Mouse (Mus musculus) CD8-positive naive resting alpha-beta T cell, adult 2 months (primary cell): Measurements from ENCODE around the gene Zfp819.
"Not testable (repeated sequence)": the region's sequence is repeated elsewhere in the genome, so short reads cannot be mapped to it uniquely, and the experiment has no call there.

Experiments used
- DNase-seq, 2 experiments: peaks; one replicate each; pipeline ENCODE4 v3.0.0; 2022; ENCODE audit warnings: low read depth in 2 of 2, low spot score in 2 of 2

The Zfp819 gene

GRCm38 (mm10) chr7:43642587-43642986 is 35.6 kb downstream of the Zfp819 start:
- DNase-seq, result no peak

- DNase-seq, result no peak
Observed at GRCm38 (mm10) chr7:43643046-43643652, 36.2 kb downstream of the Zfp819 start.

GRCm38 (mm10) chr7:43652683-43653082 is 45.7 kb downstream of the Zfp819 start:
- DNase-seq, result no peak

GRCm38 (mm10) chr7:43654519-43654918 is 47.5 kb downstream of the Zfp819 start:
- DNase-seq, result no peak

DNA sequence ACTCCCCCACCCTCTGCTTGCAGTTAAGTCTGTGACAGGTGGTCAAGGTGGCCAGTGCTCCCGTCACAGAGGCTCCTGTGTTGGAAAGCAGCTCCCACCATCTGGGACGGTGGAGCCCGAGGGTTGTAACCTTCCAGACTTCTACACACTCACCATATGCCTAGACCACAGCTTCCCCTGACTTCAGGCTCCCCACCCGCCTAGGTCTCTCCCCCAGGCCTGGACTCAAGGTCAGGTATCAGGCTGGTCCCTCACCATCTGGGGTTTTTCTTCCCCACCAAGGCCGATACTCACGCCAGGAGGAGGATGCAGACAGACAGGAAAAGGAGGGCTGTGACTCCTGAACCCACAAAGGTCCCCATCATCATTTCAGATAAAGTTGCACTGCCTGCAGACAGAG is 49.3 kb downstream of the Zfp819 start:
- DNase-seq, result no peak

GRCm38 (mm10) chr7:43660002-43660401 is 53.0 kb downstream of the Zfp819 start, which contains the start of gene Siglece:
Siglece (minus strand) TSS chr7:43660161.
- no peak for DNase-seq

GRCm38 (mm10) chr7:43662804-43663203 is 55.8 kb downstream of the Zfp819 start:
- DNase-seq, result no peak

- DNase-seq, result not testable (repeated sequence)
Observed at GRCm38 (mm10) chr7:43667221-43667620, 60.3 kb downstream of the Zfp819 start.
